Mouse (Mus musculus) right cerebral cortex, postnatal 36 days (tissue): ENCODE measurements around the gene AL732309.1.

Source experiments
- DNase-seq, 2 experiments: peaks; one replicate each; pipeline ENCODE4 v3.0.0; 2022; ENCODE audit warnings: low spot score in 2 of 2, mixed read lengths in 1 of 2

Gene AL732309.1

DNA sequence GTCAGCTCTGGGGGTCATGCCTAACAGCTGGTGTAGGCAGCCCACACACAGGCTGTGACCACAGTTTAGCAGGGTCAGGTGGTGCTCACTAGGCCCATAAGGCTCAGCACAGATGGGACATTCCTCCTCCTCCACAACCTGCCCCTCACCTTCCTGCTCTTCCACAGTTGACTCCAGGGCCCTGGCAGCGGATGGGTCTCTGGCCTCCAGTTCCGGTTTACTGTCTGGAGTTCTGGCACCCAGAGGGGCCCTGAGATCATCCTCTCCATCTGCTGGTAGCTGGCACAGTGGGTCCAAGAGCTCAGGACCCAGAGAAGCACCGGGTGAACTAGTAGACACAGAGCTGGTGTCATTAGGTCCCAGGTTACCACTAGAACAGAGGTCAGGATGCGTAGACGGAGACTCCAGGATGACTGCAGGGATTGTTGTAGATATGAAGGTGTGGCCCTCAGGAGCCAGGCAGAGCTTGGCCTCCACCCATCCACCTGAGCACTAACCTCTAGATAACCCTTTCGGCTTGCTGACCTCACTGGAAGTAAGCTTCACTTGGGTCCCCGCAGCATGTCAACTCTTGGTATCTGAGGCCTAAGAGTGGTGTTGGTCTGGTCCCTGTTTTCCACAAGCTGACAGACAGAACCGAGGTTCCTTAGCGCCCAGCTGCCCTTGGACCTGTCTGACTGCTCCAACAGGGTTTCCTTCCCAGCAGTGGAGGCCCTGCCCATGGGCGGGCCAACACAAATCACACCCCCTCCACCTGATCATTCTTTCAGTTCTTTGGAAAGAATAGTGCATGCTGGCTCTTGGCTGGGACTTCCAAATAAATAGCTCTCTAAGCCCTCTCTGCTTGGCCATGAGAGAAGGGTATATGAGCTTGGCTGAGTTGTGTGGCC lies at the start of gene AL732309.1:
Gene AL732309.1 (minus strand): TSS at position 681 of the 890 bp plus-strand sequence.
- no peak for DNase-seq

DNA sequence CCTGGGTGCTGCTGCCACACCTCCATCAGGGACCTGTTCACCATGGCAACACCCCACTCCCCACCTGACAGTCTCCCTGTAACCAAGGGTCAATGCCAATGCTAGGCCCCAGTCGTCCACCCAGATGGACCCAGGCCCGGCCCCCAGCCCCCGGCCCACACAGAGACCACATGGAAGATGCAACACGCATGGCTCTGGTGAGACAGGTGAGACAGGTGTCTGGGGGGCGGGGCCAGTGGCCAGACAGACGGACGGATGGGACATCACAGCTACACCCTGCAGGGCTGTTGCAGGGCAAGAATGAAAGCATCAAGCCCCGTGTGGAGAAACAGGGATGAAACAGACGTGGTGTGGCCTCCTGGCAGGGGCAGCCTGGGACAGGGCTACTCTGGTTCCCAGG lies 47.0 kb upstream of the AL732309.1 start:
- no peak for DNase-seq

DNA sequence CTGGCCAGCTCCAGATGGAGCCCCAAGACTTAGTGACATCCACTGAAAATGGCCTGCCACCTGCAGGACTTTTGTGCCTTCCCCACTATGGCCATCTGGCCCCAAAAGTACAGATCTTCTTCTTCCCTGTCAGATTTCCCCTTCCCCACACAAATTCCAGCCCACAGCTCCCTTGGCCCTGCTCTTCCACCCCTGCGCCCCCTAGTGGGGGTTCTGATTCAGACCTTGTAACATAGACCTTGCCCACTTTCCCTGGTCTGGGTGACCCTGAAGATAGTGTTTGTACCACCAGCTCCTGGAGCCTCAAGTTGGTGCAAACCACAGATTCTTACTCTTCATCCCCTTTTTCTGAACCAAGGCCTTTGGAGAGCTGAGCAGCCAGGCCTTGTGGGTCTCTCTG lies 46.2 kb upstream of the AL732309.1 start:
- DNase-seq = no peak

DNA sequence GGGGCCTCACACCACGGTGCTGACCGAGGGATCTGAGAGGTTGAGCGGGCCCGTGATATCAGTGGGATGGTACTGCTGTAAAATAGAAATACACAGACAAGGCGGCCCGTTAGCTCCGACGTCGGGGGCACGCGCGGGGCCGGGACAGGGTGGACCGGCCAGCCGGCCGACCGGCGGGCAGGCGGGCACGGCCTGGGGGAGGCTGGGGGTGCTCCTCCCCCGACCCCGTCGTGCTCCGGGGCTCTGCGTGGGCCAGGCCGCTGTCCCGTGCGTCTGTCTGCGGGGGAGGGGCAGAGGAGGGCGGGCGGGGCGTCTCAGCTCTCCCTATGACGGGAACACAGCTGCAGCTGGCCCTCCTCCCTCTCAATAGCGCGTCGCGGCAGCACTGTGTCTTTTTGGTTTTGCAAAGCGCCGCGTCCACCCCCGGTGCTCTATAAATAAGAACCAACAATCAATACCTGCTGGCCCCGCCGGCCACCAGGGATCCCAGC lies 45.4 kb upstream of the AL732309.1 start:
- no peak for DNase-seq

DNA sequence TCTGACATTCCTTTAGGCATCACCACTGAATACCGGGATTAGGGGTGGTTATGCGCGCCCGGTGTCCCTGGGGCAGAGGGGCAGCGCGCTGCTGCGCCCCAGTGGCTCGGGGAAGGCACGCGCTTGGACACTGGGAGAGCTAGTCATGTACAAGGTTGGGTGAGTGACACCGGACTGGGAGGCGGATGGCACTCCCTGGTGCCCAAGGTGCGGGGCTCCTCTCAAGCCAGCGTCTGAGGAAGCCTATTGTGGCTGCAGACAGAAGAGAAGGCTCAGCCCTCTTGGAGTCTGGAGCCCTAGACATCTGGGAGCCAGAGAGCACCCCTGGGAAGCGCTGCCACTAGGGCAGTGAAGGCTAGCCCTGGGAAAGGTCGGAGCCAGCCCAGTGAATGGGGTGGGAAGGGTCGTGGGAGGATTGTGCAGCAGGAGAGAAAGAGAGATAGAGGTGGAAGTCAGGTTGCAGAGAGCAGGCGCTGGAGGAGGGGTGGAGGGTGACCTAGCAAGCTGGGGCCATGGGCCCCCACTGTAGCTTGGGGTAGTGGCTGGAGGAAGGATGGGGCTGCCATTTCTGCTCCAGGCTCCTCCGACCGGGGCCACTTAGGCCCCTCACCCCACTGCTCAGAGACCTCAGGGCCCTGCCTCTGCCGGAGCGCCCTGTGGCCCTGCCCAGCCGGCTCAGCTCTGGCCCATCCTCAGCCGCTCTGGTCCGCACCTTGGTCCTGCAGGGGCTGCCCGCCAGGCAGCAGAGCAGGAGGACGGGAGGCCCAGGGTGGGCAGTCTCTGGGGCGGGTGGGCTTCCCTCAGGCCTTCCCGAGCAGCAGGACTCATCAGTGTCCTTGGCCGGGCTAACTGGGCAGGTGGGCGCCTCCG lies 44.8 kb upstream of the AL732309.1 start:
- DNase-seq = no peak

DNA sequence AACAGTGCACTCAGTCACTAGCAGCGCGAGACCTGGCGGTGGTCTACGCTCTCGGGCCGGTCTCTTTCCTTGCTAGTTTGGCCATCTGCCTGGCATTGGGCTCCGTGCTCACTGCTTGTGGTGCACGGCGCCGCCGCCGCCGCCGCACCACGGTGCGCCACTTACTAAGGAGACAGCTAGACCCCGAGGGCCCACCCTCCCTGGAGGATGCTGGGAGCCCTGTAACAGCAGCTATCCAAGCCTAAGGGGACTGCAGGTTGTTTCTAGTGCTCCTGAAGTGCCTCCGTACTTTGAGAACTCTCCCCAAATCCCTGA lies 44.1 kb upstream of the AL732309.1 start:
- DNase-seq = no peak

DNA sequence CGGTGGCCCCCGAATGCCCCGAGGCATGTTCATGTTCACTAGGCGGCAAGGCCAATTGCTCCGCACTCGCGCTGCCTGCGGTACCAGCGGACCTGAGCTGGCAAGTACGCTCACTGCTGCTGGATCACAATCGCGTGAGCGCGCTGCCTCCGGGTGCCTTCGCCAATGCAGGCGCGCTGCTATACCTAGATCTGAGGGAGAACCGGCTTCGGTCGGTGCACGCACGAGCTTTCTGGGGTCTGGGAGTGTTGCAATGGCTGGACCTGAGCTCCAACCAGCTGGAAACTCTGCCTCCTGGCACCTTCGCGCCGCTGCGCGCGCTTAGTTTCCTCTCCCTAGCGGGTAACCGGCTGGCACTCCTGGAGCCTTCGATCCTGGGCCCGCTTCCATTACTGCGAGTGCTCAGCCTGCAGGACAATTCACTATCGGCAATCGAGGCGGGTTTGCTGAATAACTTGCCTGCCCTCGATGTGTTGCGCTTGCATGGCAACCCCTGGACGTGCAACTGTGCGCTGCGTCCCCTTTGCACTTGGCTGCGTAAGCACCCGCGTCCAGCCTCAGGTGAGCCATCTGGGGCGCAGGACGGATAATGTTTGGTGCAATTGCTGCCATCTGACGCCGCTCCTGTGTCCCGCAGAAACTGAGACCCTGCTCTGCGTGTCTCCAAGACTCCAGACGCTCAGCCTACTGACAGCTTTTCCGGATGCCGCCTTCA lies 43.6 kb upstream of the AL732309.1 start:
- peak; percentile 68 to 69 for DNase-seq

DNA sequence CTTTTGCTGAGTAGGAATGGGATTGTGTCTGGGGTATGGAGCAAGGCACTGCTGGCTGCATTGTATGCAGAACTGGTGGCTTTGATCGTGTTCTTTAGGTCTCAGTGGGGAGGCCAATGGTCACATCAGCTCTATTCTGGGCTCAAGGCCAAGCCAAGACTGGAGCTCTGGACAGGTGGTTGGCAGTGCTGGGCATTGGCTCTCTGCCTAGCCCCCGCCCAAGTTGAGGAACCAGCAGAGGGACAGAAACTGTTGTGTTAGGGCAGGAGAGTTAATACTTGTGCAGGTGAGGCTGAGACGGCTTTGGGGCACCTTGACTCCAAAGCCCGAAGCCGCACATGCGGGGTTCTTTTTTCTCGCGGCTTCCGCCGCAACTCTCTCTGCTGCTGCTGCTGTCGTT lies 43.0 kb upstream of the AL732309.1 start, which contains the start of gene Lrrc26:
Gene Lrrc26 (plus strand): TSS at position 265 of the 400 bp plus-strand sequence.
- DNase-seq = no peak

DNA sequence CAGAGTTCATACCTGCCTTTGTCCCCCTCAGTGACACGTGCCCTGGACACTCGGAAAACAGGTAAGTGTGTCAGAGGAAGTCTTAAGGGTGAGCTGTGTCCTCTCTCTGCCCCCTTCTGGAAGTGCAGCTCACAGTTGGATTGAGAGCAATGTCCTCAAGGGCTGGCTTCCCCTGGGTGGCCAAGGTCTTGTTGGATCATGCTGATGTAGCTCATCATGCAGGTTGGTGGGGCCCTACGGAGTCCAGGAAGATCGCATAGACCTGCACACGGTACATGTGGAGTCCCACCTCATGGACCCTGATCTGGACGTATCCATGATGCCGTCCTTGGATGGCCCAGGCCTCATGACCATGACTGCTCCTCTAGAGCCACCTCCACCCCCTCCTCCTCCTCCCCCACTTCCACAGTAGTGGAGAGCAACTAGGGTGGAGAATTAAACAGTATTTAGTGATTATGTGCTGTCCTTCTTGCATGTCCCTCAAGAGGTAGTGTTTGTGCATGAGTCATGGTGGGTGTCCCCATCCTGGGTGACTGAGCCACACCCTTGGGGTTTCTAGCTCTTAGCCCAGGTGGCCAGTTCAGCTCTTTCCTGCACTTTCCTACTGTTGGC lies 42.2 kb upstream of the AL732309.1 start:
- no peak for DNase-seq

DNA sequence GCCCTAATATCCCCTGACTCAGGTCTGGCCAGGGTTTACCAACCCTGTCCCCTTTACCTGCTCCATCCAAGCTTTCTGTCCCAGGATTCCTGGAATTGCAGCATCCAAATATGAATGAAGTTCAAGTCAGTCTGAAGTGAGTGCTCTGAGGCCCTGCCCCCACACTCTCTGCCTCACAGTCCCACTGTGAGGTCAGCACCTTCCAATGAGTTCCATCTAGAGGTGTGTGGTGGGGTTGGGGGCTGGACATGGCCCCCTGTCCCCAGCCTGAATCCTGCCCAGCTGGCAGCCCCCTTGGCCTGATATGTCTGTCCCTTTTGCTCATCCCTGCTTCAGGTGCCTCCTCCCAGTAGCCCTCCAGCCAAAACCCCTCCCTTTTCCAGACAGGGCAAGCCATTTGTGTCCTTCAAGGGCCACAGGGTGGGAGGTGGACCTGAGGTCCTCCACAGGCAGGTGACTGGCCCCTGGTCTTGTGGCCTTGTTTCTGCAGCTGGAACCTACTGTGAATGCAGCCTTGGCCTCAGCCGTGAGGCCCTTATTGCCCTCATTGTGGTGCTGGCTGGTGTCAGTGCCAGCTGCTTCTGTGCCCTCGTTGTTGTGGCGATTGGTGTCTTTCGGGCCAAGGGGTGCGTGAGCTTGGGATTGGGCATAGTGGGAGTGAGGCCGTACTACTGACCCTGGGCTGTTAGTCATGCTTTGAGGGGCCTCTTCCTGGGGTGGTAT lies 41.4 kb upstream of the AL732309.1 start, which contains the start of gene Tmem210:
Gene Tmem210 (plus strand): TSS at position 219 of the 723 bp plus-strand sequence.
- DNase-seq = no peak

DNA sequence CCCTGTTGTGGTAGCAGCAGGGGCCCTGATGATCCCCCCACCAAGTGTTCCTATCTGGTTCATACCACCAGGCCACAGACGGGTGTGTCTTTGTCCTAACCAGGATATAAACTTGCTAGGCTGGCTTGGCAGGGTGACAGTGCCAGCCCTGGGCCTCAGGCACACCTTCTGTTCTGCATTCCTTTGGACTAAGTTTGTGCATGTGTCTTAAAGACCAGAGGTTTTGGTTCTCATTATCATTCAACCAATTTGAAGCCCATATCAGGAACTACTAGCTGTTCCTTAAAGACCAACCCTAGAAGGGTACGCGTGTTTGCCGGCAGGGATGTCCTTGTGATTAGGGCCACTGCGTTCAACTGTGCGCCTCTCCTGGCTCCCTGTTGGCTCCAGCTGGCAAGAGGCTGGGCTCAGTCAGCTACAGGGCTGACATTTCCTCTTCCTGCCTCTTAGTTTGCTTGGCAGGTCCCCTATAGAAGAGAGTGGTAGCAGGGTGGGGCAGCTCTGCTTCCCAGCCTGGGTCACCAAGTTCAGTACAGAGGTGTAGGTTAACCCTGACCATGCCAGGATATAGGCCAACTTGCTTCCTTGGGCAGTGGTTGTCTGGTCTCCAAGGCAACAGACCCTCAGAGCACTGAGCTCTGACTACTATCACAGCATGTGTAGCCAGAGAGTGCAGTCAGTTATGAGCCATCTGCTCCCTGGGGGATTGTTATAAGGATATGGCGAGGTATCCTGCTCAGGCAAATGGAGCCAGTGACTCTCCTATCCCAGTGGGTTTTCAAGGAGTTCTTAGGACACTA lies 40.4 kb upstream of the AL732309.1 start:
- no peak for DNase-seq

DNA sequence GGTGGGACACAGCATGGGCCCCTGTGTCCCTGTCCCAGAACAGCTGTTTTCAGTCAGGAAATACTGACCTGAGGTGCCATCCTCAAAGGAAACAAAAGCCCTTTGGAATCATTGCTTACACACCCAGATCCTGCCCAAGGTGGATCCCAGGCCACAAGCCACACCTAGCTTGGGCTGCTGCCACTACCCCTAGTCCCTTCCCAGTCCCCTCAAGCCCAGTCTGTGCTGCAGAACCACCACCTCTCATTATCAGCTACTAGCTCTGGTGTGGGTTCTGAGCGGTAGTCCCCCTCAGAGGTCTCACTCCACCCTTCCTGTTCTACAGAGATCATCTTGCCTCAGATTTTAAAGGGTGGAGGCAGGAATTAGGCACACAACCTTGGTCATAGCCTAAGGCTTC lies 39.7 kb upstream of the AL732309.1 start:
- no peak for DNase-seq

DNA sequence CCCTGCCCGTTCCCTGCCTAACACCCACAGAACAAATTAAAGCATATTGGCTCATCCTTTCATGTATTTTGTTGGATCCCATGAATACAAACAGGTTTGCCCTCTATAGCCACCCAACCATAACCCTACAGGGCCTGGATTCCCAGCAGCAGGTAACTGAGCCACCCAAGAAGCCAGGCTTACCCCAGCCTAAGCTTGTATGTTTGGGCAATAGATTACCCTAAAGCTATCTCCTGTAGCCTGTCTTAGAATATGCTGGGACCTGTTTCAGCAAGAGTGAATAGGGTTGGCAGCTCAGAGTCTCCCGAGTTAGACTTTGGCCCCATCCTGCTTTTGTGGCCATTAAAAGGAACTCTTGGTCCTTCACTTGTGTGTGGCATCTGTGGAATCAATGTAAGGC lies 38.9 kb upstream of the AL732309.1 start:
- DNase-seq = no peak

DNA sequence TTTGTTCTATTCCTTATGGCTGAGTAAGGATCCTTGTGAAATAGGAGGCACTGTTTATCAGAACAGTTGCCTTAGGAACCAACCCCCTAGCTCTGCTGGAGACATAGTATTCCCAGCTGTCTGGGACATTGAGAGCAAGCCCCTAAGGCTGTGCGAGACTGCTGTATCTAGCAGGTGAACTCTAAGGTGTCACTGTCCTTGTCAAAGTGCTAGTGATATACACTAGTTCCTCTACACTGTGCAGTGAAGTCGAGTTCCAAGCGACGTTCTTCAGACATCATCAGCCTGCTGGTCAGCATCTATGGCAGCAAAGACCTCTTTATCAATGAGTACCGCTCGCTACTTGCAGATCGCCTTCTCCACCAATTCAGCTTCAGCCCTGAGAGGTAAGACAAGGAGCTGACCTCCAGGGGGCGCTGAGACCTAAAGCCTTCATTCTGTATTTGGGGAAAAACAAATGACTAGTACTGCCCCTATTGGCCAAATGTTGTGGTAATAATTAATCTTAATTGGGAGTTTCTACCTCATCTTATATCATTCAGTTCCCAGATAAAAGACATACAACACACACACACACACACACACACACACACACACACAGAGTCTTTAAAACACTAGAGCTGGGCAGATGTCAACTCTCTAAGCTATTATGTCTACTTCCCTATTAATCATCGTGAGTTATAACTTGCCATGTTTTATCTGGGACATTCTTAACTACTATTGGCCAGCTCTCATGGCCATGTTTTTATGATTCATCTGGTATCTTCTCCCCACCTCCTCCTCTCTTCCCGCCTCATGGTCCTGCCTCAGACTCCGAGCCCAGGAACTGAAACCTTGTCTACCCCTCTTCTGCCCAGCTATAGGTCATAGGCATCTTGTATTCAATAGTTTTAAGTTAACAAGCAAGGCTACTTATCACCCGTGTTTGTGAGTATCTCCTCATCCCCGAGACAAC lies 32.5 kb upstream of the AL732309.1 start:
- peak in 1 of 2 experiments; percentile 39 for DNase-seq

DNA sequence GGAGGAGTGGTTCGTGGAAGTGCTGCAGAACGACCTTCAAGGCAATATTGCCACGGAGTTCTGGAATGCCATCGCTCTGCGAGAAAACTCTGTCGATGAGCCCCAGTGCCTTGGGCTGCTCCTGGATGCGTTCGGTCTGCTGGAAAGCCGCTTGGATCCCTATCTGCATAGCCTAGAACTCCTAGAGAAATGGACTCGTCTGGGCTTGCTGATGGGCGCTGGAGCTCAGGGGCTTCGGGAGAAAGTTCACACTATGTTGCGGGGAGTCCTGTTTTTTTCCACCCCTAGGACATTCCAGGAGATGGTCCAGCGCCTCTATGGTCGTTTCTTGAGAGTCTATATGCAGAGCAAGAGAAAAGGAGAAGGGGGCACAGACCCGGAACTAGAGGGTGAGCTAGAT lies 26.3 kb upstream of the AL732309.1 start:
- no peak for DNase-seq

DNA sequence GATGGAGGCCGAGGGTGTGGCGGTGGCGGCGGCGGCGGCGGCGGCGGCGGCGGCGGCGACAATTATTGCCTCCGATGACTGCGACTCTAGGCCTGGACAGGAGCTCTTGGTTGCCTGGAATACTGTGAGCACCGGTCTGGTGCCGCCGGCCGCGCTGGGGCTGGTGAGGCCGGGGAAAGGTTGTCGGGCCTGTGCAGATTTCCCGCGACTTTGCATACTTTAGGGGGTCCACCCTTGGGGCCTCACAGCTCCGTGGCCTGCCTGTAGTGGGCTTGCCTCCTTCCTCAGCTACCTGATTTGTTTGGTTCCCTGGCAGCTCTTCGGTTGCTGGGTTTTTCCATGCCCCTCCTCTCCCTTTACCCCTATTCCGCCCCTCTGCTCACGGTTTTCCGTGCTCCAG lies 25.9 kb upstream of the AL732309.1 start:
- DNase-seq = no peak

DNA sequence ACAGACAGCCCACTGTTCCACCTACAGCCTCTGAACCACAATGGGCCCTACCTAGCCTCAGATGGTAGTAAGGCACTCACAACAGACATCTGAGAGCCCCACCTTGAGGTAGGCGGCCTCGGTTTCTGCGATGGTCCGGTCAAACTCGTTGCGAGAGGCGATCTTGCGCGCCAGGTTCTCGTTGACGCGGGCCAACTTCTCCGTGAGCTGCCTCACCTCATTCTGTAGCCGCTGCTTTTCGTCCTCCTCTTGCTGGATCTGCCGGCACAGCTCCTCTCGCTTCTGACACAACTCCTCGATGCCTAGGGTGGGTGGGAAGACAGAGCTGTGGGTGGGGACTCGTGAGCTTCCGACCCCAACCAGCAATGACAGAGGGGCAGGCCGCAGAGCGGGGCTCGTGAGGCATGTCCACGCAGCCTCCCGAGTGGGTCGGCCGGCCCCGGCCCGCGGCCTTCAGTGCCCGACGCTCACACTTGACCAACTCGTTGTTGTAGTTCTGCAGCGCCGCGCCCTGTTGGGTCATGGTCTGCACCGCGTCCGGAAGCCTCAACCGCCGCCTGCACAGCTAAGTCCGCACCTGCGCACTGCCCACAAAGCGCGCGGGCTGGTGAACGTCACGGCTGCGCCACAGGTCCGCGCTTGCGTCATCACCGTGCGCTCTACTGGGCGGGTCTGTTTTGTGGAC lies 25.3 kb upstream of the AL732309.1 start, which contains the start of the genes Ssna1 and Anapc2:
Gene Ssna1 (minus strand): TSS at position 612 of the 685 bp plus-strand sequence.
Gene Anapc2 (plus strand): TSS at position 652 of the 685 bp plus-strand sequence.
- peak; percentile 95 to 97 for DNase-seq
